ENCODE assay signal across 8 mouse cellular contexts in genomic region chr7:132673931-132674755, GRCm38 (mm10).
A peak's percentile ranks its signal among the peaks of the same experiment; 100 is the strongest.
DNase-seq lines count a peak whose midpoint lies in the region; ATAC-seq lines count a peak whose summit lies in the region.

No protein-coding gene starts in this region.

- no peak overlapping the region for H3K9ac ChIP-seq in kidney, embryonic 16.5 days (replicated peaks; ENCODE audit: low read length)
- H3K9ac ChIP-seq in heart, embryonic 14.5 days (ENCODE audit: low read length), result 0 out of 2 replicates have a peak overlapping the region, but pooled peaks have one; percentile 3
- H3K9ac ChIP-seq in limb, embryonic 13.5 days, result no peak overlapping the region

- 49% methylated on average over 17 of the region's 17 CpGs for WGBS in kidney, embryonic 16.5 days
- 36% methylated on average over 17 of the region's 17 CpGs for WGBS in heart, embryonic 14.5 days
- 62% methylated on average over 17 of the region's 17 CpGs for WGBS in limb, embryonic 13.5 days

- peak; percentile 69 for DNase-seq in kidney, adult 11 months
- peak; percentile 35 for DNase-seq in cerebellum, postnatal 36 days
- DNase-seq in testis, postnatal 14 days (ENCODE audit: low spot score), result peak; percentile 40
- no peak for DNase-seq in thymus, postnatal 14 days
- DNase-seq in frontal cortex, postnatal 14 days (ENCODE audit: low spot score in 2 of 2), result no peak

- no peak for ATAC-seq in kidney, embryonic 16.5 days (ENCODE audit: low FRiP score, low TSS enrichment)
- ATAC-seq in heart, embryonic 14.5 days (ENCODE audit: insufficient number of reproducible peaks, insufficient read depth, low FRiP score, low read depth), result peak; percentile 69
- ATAC-seq in limb, embryonic 13.5 days (ENCODE audit: low FRiP score, low read depth), result peak; percentile 57

- no peaks in the 10 kb centered on the region; the same call in 1 of the 2 replicates for H3K4me1 ChIP-seq in kidney, embryonic 16.5 days (ENCODE audit: insufficient read depth, low read length)
- H3K4me1 ChIP-seq in heart, embryonic 14.5 days (ENCODE audit: control insufficient read depth in 2 of 2, insufficient read depth in 2 of 2, low read length in 2 of 2), result peaks cover 12% of the 10 kb centered on the region in 2 experiments
- peaks cover 9% of the 10 kb centered on the region; the same call in 1 of the 2 replicates for H3K4me1 ChIP-seq in limb, embryonic 13.5 days

- H3K36me3 ChIP-seq in kidney, embryonic 16.5 days (ENCODE audit: insufficient read depth, low read length), result no peaks in the 10 kb centered on the region
- H3K36me3 ChIP-seq in heart, embryonic 14.5 days (ENCODE audit: control insufficient read depth, insufficient read depth, low read length), result no peaks in the 10 kb centered on the region
- no peaks in the 10 kb centered on the region for H3K36me3 ChIP-seq in limb, embryonic 13.5 days

- H3K9me3 ChIP-seq in kidney, embryonic 16.5 days (ENCODE audit: low read length), result no peaks in the 10 kb centered on the region
- H3K9me3 ChIP-seq in heart, embryonic 14.5 days (ENCODE audit: control insufficient read depth, low read length), result no peaks in the 10 kb centered on the region
- no peaks in the 10 kb centered on the region for H3K9me3 ChIP-seq in limb, embryonic 13.5 days

- H3K4me2 ChIP-seq in kidney, embryonic 16.5 days (replicated peaks; ENCODE audit: low read depth, low read length), result no peak overlapping the region
- no peak overlapping the region for H3K4me2 ChIP-seq in heart, embryonic 14.5 days (ENCODE audit: low read length)
- no peak overlapping the region for H3K4me2 ChIP-seq in limb, embryonic 13.5 days (replicated peaks)

- H3K27ac ChIP-seq in kidney, embryonic 16.5 days (ENCODE audit: low read length), result no peak overlapping the region
- H3K27ac ChIP-seq in heart, embryonic 14.5 days (replicated peaks in 1 of 2; ENCODE audit: control insufficient read depth in 1 of 2, insufficient read depth in 1 of 2, low read depth in 2 of 2, low read length in 2 of 2), result peak overlapping the region; percentile 9 to 79
- no peak overlapping the region for H3K27ac ChIP-seq in limb, embryonic 13.5 days

- H3K27me3 ChIP-seq in kidney, embryonic 16.5 days (ENCODE audit: insufficient read depth, low read length), result no peaks in the 10 kb centered on the region
- H3K27me3 ChIP-seq in heart, embryonic 14.5 days (ENCODE audit: control insufficient read depth, insufficient read depth, low read length), result no peaks in the 10 kb centered on the region
- H3K27me3 ChIP-seq in limb, embryonic 13.5 days, result no peaks in the 10 kb centered on the region

- H3K4me3 ChIP-seq in kidney, embryonic 16.5 days (ENCODE audit: low read length), result no peak overlapping the region
- H3K4me3 ChIP-seq in heart, embryonic 14.5 days (ENCODE audit: control insufficient read depth in 1 of 2, insufficient read depth in 1 of 2, low read depth in 1 of 2, low read length in 2 of 2), result no peak overlapping the region
- no peak overlapping the region for H3K4me3 ChIP-seq in limb, embryonic 13.5 days

Comparison
In these comparisons a context has a peak if more than half of its experiments do, and no peak if none do; other contexts are left out.
1. DNase-seq: peak in kidney, adult 11 months (single experiment), cerebellum, postnatal 36 days (2 of 2) and testis, postnatal 14 days (single experiment); none in thymus, postnatal 14 days (single experiment) and frontal cortex, postnatal 14 days (0 of 2).
2. H3K27ac ChIP-seq: peak in heart, embryonic 14.5 days (2 of 2); none in kidney, embryonic 16.5 days (single experiment) and limb, embryonic 13.5 days (single experiment).